Mouse (Mus musculus): Measurements from ENCODE around the gene Itga9.

- TF ChIP-seq CTCF (IDR thresholded peaks at IDR 0.05; ENCODE audit: low read depth) (no peak), EP300 (IDR thresholded peaks at IDR 0.05; ENCODE audit: low read depth) (no peak)
Observed at GRCm38 (mm10) chr9:118591633-118592032, 14.9 kb upstream of the Itga9 start.

Data from liver, embryonic 14.5 days (tissue).